Mouse (Mus musculus) ES-E14 (cell line): ENCODE measurements around the gene Mmp24.

ENCODE experiments used
- MAFK ChIP-seq: IDR thresholded peaks from 2 replicates; pipeline ENCODE4 v1.6.1; 2014; ENCODE audit warnings: mild to moderate bottlenecking, low read depth, low read length, inconsistent platforms; ENCODE audit not compliant: insufficient read depth
- ZNF384 ChIP-seq: IDR thresholded peaks from 2 replicates; pipeline ENCODE4 v1.6.1; 2012; ENCODE audit warnings: low read depth, low read length, inconsistent platforms

- no peak for TF ChIP-seq ZNF384
- TF ChIP-seq MAFK = no peak
Measured at GRCm38 (mm10) chr2:155737803-155738202, 37.3 kb upstream of the Mmp24 start.
